Mouse (Mus musculus) midbrain, embryonic 11.5 days (tissue): Measurements from ENCODE around the gene Ccdc90b. TPM values are rescaled to one million over a fixed set of nuclear protein-coding genes. Genes with fewer than 3 reads are reported as not detected.

Experiments
- ATAC-seq: fragments of 200-750 bp; cut with Nextera tagmentation; 2 replicates; pipeline ENCODE4 v1.8.0; 2017; ENCODE audit warnings: moderate TSS enrichment, moderate library complexity; ENCODE audit not compliant: low FRiP score
- DNase-seq: peaks from one replicate; pipeline ENCODE4 v3.0.0; 2015; ENCODE audit warnings: low spot score; ENCODE audit errors: missing footprints
- H3K27ac ChIP-seq: fragments of 300-500 bp; sonication (generic); 2 replicates; pipeline ENCODE4 v1.5.1; 2014; ENCODE audit warnings: low read depth, low read length
- H3K27me3 ChIP-seq: fragments of 300-500 bp; sonication (generic); 2 replicates; pipeline ENCODE4 v1.6.1; 2014; ENCODE audit warnings: mild to moderate bottlenecking, low read length, moderate library complexity, mixed read lengths; ENCODE audit not compliant: control insufficient read depth, insufficient read depth
- H3K36me3 ChIP-seq: fragments of 300-500 bp; sonication (generic); 2 replicates; pipeline ENCODE4 v1.6.1; 2014; ENCODE audit warnings: mild to moderate bottlenecking, low read length, moderate library complexity, mixed read lengths; ENCODE audit not compliant: control insufficient read depth, insufficient read depth
- H3K4me1 ChIP-seq: fragments of 300-500 bp; sonication (generic); 2 replicates; pipeline ENCODE4 v1.6.1; 2014; ENCODE audit warnings: low read length; ENCODE audit not compliant: control insufficient read depth, insufficient read depth
- H3K4me2 ChIP-seq: fragments of 300-500 bp; sonication (generic); 2 replicates; pipeline ENCODE4 v1.6.1; 2014; ENCODE audit warnings: mild to moderate bottlenecking, moderate library complexity
- H3K4me3 ChIP-seq: fragments of 300-500 bp; sonication (generic); 2 replicates; pipeline ENCODE4 v1.5.1; 2014; ENCODE audit warnings: low read depth, low read length
- H3K9ac ChIP-seq: fragments of 300-500 bp; sonication (generic); 2 replicates; pipeline ENCODE4 v1.6.1; 2014; ENCODE audit warnings: low read length
- H3K9me3 ChIP-seq: fragments of 300-500 bp; sonication (generic); 2 replicates; pipeline ENCODE4 v1.6.1; 2016; ENCODE audit warnings: low read length; ENCODE audit not compliant: control insufficient read depth
- WGBS: fragments of 180-500 bp; shearing (Covaris S2); extraction: QIAGEN DNeasy Blood & Tissue Kit; methylation state at CpG from one replicate; pipeline ENCODE4 v1.1.7; 2014; 5-methylcytosine and 5-hydroxymethylcytosine counted together
- polyA plus RNA-seq: library from polyadenylated mRNA; unstranded; fragments of >200 nt; fragmentation: Nextera tagmentation; extraction: Ambion mirVana; gene quantifications from 2 replicates; pipeline ENCODE4 v1.2.1, GENCODE M21; 2014

Gene Ccdc90b
- polyA plus RNA-seq, 1 experiment from 2014 or later = 87.1 TPM

DNA sequence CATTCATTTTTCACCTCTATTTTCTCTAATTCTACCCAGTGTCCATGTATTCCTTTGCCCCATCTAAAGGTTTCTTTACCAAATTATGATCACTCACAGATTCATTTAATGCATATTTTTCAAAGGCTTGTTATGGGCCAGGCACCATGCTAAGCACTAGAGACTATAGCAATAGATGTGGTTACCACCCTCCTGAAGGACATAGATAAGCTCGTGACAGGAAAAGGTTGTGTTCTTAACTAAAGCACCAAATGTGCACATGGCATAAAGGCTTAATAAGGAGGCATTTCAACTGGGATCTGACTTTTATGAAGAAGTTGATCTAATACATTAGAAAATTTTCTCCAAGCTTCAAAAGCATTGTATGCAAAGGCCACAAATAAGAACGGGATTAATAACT lies 2.2 kb upstream of the Ccdc90b start:
- DNase-seq = no peak
- 88% methylated on average over 2 of the region's 2 CpGs for WGBS
- ATAC-seq = no peak

DNA sequence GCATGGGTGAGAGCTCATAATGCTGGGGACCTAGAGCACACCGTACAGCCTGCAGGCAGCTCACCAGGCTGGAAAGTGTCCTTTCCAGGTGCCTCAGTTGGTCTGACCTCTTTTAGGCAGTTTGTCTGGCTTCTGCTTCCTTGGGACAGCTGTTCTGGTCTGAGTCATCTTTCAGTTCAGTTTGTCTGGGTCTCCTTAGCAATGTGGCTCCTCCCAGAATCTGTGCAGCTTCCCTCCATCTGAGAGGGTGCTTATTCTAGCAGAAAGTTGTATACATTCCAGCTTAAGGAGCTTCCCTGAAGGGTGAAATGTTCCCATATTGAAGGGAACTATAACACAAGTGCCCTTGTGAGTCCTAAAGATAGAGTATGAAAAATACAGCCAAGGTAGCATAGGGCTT lies 5.8 kb downstream of the Ccdc90b start:
- 89% methylated on average over 1 of the region's 1 CpGs for WGBS
- Histone ChIP-seq H3K27me3 (no peaks in the 10 kb centered on the region), H3K4me2 (no peak overlapping the region), H3K9me3 (no peaks in the 10 kb centered on the region), H3K27ac (no peak overlapping the region), H3K36me3 (peaks cover 3% of the 10 kb centered on the region), H3K9ac (no peak overlapping the region), H3K4me3 (no peak overlapping the region), H3K4me1 (peaks cover 4% of the 10 kb centered on the region; the same call in 1 of the 2 replicates)
- ATAC-seq = no peak
- DNase-seq = no peak

More for the DNA sequence above, 2.2 kb upstream of the Ccdc90b start:
- Histone ChIP-seq H3K4me1 (peaks cover 4% of the 10 kb centered on the region; the same call in 1 of the 2 replicates), H3K9ac (no peak overlapping the region), H3K4me3 (no peak overlapping the region), H3K36me3 (no peaks in the 10 kb centered on the region), H3K27me3 (no peaks in the 10 kb centered on the region), H3K4me2 (no peak overlapping the region), H3K9me3 (no peaks in the 10 kb centered on the region), H3K27ac (no peak overlapping the region)

DNA sequence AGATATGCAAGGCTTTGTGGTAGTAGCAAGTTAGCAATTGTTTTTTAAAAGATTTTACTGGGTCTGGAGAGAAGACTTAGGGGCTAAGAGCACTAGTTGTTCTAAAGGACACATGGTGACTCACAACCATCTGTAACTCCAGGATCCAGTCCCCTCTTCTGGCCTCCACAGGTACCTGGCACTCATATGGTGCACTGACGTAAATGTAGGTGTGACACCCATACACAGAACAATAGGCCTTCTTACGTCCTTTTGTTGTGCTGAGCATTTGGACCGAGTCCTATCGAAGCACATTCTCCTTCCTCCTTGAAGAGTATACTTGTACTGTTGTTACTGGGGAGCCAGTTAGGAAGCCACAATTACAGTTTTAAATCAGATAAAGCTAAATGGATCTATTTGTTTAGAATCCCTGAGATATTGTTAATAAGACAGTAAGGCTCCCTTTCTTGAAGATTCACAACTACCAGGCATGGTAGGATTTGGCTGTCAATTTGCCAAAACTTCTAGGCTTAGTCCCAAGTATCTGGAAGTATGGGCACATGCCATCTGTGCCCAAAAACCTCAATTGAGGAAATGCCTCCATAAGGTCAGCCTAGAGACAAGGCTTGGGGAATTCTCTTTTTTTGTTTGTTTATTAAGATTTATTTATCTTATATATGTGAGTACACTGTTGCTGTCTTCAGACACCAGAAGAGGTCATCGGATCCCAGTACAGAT lies 19.7 kb downstream of the Ccdc90b start:
- Histone ChIP-seq H3K9ac (no peak overlapping the region), H3K4me2 (no peak overlapping the region), H3K36me3 (no peaks in the 10 kb centered on the region), H3K4me1 (no peaks in the 10 kb centered on the region), H3K27ac (no peak overlapping the region), H3K27me3 (no peaks in the 10 kb centered on the region), H3K4me3 (no peak overlapping the region), H3K9me3 (no peaks in the 10 kb centered on the region)
- WGBS = 87% methylated on average over 5 of the region's 5 CpGs
- DNase-seq = no peak
- ATAC-seq = no peak

DNA sequence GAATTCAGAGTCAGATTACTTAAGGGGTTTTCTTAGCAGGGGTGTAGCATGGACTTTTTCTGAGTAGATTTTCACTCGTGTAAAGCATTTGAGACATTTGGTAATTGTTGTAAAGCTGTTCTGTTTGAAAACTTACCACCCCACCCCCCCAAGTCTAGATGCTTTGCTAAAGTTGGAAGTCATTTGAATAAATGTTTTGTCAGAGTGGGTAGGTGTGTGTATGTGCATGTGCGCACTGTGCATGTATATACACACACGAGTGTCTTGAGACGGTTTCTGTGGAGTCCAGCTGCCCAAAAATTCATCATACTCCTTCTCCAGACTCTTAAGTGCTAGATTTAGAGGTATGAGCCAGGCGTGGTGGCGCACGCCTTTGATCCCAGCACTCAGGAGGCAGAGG lies 22.6 kb downstream of the Ccdc90b start:
- H3K9ac ChIP-seq = no peak overlapping the region
- H3K4me3 ChIP-seq = no peak overlapping the region
- no peaks in the 10 kb centered on the region for H3K27me3 ChIP-seq
- H3K9me3 ChIP-seq = no peaks in the 10 kb centered on the region
- ATAC-seq (no peak), DNase-seq (no peak)
- H3K36me3 ChIP-seq = no peaks in the 10 kb centered on the region
- no peaks in the 10 kb centered on the region for H3K4me1 ChIP-seq
- WGBS = 90% methylated on average over 7 of the region's 7 CpGs
- no peak overlapping the region for H3K27ac ChIP-seq
- no peak overlapping the region for H3K4me2 ChIP-seq

DNA sequence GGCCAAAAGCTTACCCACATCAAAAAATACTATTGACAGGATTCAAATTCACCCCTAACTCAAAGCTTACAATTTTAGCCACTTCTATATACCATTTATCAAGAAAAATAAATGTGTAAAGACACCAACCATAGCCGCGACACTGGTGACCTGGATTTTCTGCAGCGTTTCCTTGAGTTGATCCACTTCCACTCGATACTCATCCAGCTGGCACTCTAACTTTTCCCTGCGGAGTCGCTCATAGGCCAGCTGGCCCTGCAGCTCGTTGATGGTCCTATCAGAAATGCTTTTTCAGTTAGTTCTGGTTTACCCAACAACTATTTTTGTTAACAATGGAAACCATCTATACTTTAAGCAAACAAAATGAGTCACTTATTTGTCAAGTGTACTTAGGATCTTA lies 29.0 kb downstream of the Ccdc90b start:
- Histone ChIP-seq H3K4me3 (no peak overlapping the region), H3K27me3 (no peaks in the 10 kb centered on the region), H3K9me3 (no peaks in the 10 kb centered on the region), H3K4me1 (no peaks in the 10 kb centered on the region), H3K36me3 (no peaks in the 10 kb centered on the region), H3K4me2 (no peak overlapping the region), H3K9ac (no peak overlapping the region), H3K27ac (no peak overlapping the region)
- no peak for ATAC-seq
- DNase-seq = no peak
- 91% methylated on average over 7 of the region's 7 CpGs for WGBS

DNA sequence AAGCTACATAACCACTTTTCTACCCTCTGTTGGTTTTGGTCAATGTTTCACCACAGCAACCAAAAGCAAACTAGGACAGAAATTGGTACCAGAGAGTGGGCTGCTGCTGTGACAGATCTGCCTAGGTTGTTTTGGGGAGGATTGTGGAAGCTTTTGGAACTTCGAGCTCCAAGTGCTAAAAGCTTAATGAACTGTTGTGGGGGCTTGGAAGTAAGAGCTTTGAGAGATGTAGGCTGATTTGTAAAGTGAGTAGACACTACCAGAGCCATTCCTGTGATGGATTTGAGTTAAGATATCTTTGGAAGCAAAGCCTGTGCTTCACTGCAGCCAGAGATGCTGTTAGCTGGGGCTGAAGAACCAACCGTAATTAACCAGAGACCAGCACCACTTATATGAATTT lies 29.9 kb downstream of the Ccdc90b start:
- ATAC-seq (no peak), DNase-seq (no peak)
- H3K27me3 ChIP-seq = no peaks in the 10 kb centered on the region
- no peaks in the 10 kb centered on the region for H3K4me1 ChIP-seq
- no peak overlapping the region for H3K9ac ChIP-seq
- no peak overlapping the region for H3K4me2 ChIP-seq
- 87% methylated on average over 2 of the region's 2 CpGs for WGBS
- H3K36me3 ChIP-seq = no peaks in the 10 kb centered on the region
- no peaks in the 10 kb centered on the region for H3K9me3 ChIP-seq
- no peak overlapping the region for H3K4me3 ChIP-seq
- no peak overlapping the region for H3K27ac ChIP-seq

DNA sequence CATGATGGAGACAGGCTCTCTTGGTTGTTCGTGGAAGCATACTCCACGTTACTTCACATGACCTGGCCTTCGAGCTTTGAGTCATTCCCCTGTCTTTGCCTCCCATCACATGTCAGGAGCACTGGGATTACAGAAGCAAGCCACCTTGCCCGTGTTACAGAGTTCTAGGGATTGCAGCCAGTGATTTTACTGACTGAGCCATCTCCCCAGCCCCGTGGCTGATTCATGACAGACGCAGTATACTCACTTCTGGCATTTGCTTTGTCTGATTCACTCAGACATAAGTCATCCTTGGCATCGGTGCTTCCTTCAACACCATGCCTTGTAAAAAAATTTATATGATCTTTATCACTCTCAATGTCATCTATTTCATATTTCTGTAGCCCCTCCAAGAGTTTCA lies 44.0 kb downstream of the Ccdc90b start:
- Histone ChIP-seq H3K9me3 (no peaks in the 10 kb centered on the region), H3K36me3 (0 out of 2 replicates have a peak, but pooled peaks cover 2% of the 10 kb centered on the region), H3K27ac (no peak overlapping the region), H3K27me3 (no peaks in the 10 kb centered on the region), H3K4me3 (no peak overlapping the region), H3K4me1 (no peaks in the 10 kb centered on the region), H3K4me2 (no peak overlapping the region), H3K9ac (no peak overlapping the region)
- ATAC-seq (no peak), DNase-seq (no peak)
- 96% methylated on average over 7 of the region's 7 CpGs for WGBS

DNA sequence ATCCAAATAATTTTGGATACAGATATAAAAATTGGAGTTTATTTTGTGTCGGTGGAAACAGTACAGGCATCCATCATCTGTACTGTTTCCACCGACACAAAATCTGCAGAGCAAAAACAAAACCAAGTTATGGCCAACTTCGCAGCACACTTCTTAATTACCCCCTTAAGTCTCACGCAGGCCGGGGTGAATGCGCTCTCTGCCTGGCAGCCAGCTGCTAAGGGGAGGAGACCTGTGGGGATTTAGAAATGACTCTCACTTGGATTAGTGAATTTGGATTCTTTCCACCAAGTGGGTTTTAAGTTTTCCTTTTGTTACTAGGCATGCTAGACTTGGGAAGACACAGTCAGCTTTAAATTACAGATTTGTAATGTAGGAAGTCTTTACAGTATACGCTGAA lies 49.9 kb downstream of the Ccdc90b start:
- Histone ChIP-seq H3K9ac (no peak overlapping the region), H3K27me3 (no peaks in the 10 kb centered on the region), H3K9me3 (no peaks in the 10 kb centered on the region), H3K27ac (no peak overlapping the region), H3K36me3 (no peaks in the 10 kb centered on the region), H3K4me1 (no peaks in the 10 kb centered on the region), H3K4me2 (no peak overlapping the region), H3K4me3 (no peak overlapping the region)
- DNase-seq = no peak
- WGBS = 61% methylated on average over 7 of the region's 7 CpGs
- no peak for ATAC-seq

DNA sequence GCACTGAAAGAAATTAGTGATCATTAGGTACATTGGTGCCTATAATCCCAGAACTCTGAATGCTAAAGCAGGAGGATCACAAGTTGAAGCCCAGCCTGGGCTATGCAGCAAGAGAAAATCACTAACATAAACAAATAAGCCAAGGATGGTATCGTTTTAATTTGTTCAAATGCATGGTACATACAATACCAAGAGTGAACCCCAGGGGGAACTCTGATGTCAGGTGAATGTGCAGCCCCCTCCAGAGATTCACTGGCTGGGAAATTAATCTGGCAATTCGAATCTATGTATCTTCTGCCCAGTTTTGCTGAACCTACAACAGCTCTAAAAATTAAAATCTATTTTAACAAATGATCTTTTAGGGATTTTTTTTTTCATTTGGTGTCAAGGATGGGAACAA lies 63.5 kb downstream of the Ccdc90b start:
- no peak overlapping the region for H3K4me3 ChIP-seq
- H3K36me3 ChIP-seq = no peaks in the 10 kb centered on the region
- no peak overlapping the region for H3K9ac ChIP-seq
- WGBS = 59% methylated on average over 2 of the region's 2 CpGs
- no peak overlapping the region for H3K4me2 ChIP-seq
- no peaks in the 10 kb centered on the region for H3K27me3 ChIP-seq
- no peaks in the 10 kb centered on the region for H3K4me1 ChIP-seq
- ATAC-seq = no peak
- DNase-seq = no peak
- H3K9me3 ChIP-seq = no peaks in the 10 kb centered on the region
- H3K27ac ChIP-seq = no peak overlapping the region
